Mouse (Mus musculus): ENCODE results near the gene Gm3336. TPM values are rescaled to one million over a fixed set of nuclear protein-coding genes. Genes with fewer than 3 reads are reported as not detected.
A peak's percentile ranks its signal among the peaks of the same experiment; 100 is the strongest.

Gm3336 gene
- polyA plus RNA-seq (2012; fragmentation: generic; extraction: Trizol), result 0.23 TPM

DNA sequence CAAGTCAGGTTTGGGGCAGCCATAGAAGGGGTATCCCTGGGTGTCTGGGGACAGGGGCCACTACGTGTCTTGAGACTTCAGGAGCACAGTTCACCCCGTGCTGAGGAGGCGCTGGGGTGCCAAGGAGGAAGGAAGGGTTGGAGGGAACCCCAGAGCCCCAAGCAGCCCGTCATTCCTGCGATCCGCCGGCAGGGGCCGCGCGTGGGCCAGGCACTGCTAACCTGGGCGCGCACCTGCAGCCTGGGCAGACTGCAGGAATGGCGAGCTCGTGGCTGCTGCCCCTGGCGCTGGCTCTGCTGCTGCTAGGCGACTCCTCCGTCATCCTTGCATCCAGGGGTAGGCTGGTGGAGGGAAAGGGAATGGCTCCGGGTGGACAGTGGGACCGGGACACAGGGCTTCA is at the start of gene Gm3336:
TSS of gene Gm3336 (plus strand) at position 247 of the 400 bp plus-strand sequence.
- TF ChIP-seq POLR2A (IDR thresholded peaks at IDR 0.05; ENCODE audit: insufficient read length, low read depth) (no peak), TCF12 (IDR thresholded peaks at IDR 0.05; ENCODE audit: insufficient read depth, poor library complexity, severe bottlenecking) (no peak), TCF3 (IDR thresholded peaks at IDR 0.05; ENCODE audit: insufficient read length, low read depth) (no peak), MYOD1 (IDR thresholded peaks at IDR 0.05; ENCODE audit: control insufficient read depth in 1 of 3, insufficient read length in 2 of 3, low read depth in 2 of 3) (no peak), REST (IDR thresholded peaks at IDR 0.05; ENCODE audit: insufficient read depth, insufficient read length) (no peak), CEBPB (IDR thresholded peaks at IDR 0.05; ENCODE audit: insufficient read depth, poor library complexity, severe bottlenecking) (no peak), POLR2AphosphoS2 (IDR thresholded peaks at IDR 0.05; ENCODE audit: insufficient read length, low read depth) (no peak), MYOG (IDR thresholded peaks at IDR 0.05; ENCODE audit: control insufficient read depth in 1 of 3, insufficient read depth in 1 of 3, insufficient read length in 2 of 3, low read depth in 2 of 3) (no peak), E2F4 (IDR thresholded peaks at IDR 0.05; ENCODE audit: insufficient read depth) (no peak), USF1 (IDR thresholded peaks at IDR 0.05; ENCODE audit: low read depth) (no peak), SRF (IDR thresholded peaks at IDR 0.05; ENCODE audit: control insufficient read depth, insufficient read length, low read depth) (no peak), MAX (IDR thresholded peaks at IDR 0.05; ENCODE audit: low read depth) (no peak)
- Histone ChIP-seq H3K79me2 (ENCODE audit: control insufficient read depth, insufficient read depth) (no peaks in the 10 kb centered on the region), H3K4me3 (no peak within 1 kb of the TSS), H3K36me3 (ENCODE audit: control insufficient read depth, insufficient read depth) (no peaks in the 10 kb centered on the region), H3K27me3 (ENCODE audit: control insufficient read depth, insufficient read depth, insufficient read length) (no peaks in the 10 kb centered on the region), H3K4me2 (ENCODE audit: low read depth) (no peak within 1 kb of the TSS), H3ac (ENCODE audit: control insufficient read depth, insufficient read length) (no peak within 1 kb of the TSS)

GRCm38 (mm10) chr8:70671615-70672324 is 46.6 kb upstream of the Gm3336 start:
- H3K36me3 ChIP-seq (ENCODE audit: control insufficient read depth, insufficient read depth), result no peaks in the 10 kb centered on the region
- H3ac ChIP-seq (ENCODE audit: control insufficient read depth, insufficient read length), result no peak overlapping the region
- H3K27me3 ChIP-seq (ENCODE audit: control insufficient read depth, insufficient read depth, insufficient read length), result no peaks in the 10 kb centered on the region
- peak overlapping the region; percentile 79 for H3K4me2 ChIP-seq (ENCODE audit: low read depth)
- no peak overlapping the region for H3K4me3 ChIP-seq
- TF ChIP-seq TCF3 (IDR thresholded peaks at IDR 0.05; ENCODE audit: insufficient read length, low read depth), result no peak
- TF ChIP-seq POLR2AphosphoS2 (IDR thresholded peaks at IDR 0.05; ENCODE audit: insufficient read length, low read depth), result no peak
- TF ChIP-seq REST (IDR thresholded peaks at IDR 0.05; ENCODE audit: insufficient read depth, insufficient read length), result no peak
- no peak for TF ChIP-seq POLR2A (IDR thresholded peaks at IDR 0.05; ENCODE audit: insufficient read length, low read depth)
- peak; percentile 55 for TF ChIP-seq TCF12 (IDR thresholded peaks at IDR 0.05; ENCODE audit: insufficient read depth, poor library complexity, severe bottlenecking)
- TF ChIP-seq MYOD1 (IDR thresholded peaks at IDR 0.05; ENCODE audit: control insufficient read depth in 1 of 3, insufficient read length in 2 of 3, low read depth in 2 of 3), result peak in 2 of 3 experiments; percentile 61 to 75
- no peak for TF ChIP-seq SRF (IDR thresholded peaks at IDR 0.05; ENCODE audit: control insufficient read depth, insufficient read length, low read depth)
- no peak for TF ChIP-seq CEBPB (IDR thresholded peaks at IDR 0.05; ENCODE audit: insufficient read depth, poor library complexity, severe bottlenecking)
- TF ChIP-seq USF1 (IDR thresholded peaks at IDR 0.05; ENCODE audit: low read depth), result no peak
- TF ChIP-seq MAX (IDR thresholded peaks at IDR 0.05; ENCODE audit: low read depth), result no peak
- peak in 2 of 3 experiments; percentile 73 to 92 for TF ChIP-seq MYOG (IDR thresholded peaks at IDR 0.05; ENCODE audit: control insufficient read depth in 1 of 3, insufficient read depth in 1 of 3, insufficient read length in 2 of 3, low read depth in 2 of 3)
- no peak for TF ChIP-seq E2F4 (IDR thresholded peaks at IDR 0.05; ENCODE audit: insufficient read depth)
- H3K79me2 ChIP-seq (ENCODE audit: control insufficient read depth, insufficient read depth), result peaks cover 29% of the 10 kb centered on the region

GRCm38 (mm10) chr8:70672325-70673078 is 45.8 kb upstream of the Gm3336 start:
- Histone ChIP-seq H3K27me3 (ENCODE audit: control insufficient read depth, insufficient read depth, insufficient read length) (no peaks in the 10 kb centered on the region), H3ac (ENCODE audit: control insufficient read depth, insufficient read length) (no peak overlapping the region), H3K36me3 (ENCODE audit: control insufficient read depth, insufficient read depth) (no peaks in the 10 kb centered on the region), H3K79me2 (ENCODE audit: control insufficient read depth, insufficient read depth) (peaks cover 29% of the 10 kb centered on the region), H3K4me3 (peak overlapping the region; percentile 23), H3K4me2 (ENCODE audit: low read depth) (peak overlapping the region; percentile 79)
- no peak for TF ChIP-seq E2F4 (IDR thresholded peaks at IDR 0.05; ENCODE audit: insufficient read depth)
- no peak for TF ChIP-seq REST (IDR thresholded peaks at IDR 0.05; ENCODE audit: insufficient read depth, insufficient read length)
- no peak for TF ChIP-seq MYOG (IDR thresholded peaks at IDR 0.05; ENCODE audit: control insufficient read depth in 1 of 3, insufficient read depth in 1 of 3, insufficient read length in 2 of 3, low read depth in 2 of 3)
- TF ChIP-seq MYOD1 (IDR thresholded peaks at IDR 0.05; ENCODE audit: control insufficient read depth in 1 of 3, insufficient read length in 2 of 3, low read depth in 2 of 3), result peak in 1 of 3 experiments; percentile 3
- no peak for TF ChIP-seq SRF (IDR thresholded peaks at IDR 0.05; ENCODE audit: control insufficient read depth, insufficient read length, low read depth)
- no peak for TF ChIP-seq USF1 (IDR thresholded peaks at IDR 0.05; ENCODE audit: low read depth)
- TF ChIP-seq CEBPB (IDR thresholded peaks at IDR 0.05; ENCODE audit: insufficient read depth, poor library complexity, severe bottlenecking), result no peak

GRCm38 (mm10) chr8:70673079-70673856 is 45.1 kb upstream of the Gm3336 start, which contains the start of gene Lsm4:
Gene Lsm4, plus strand, starts transcription at chr8:70673248.
- Histone ChIP-seq H3ac (ENCODE audit: control insufficient read depth, insufficient read length) (peak within 1 kb of the TSS; percentile 70), H3K36me3 (ENCODE audit: control insufficient read depth, insufficient read depth) (no peaks in the 10 kb centered on the region), H3K4me2 (ENCODE audit: low read depth) (peak within 1 kb of the TSS; percentile 90), H3K4me3 (peak within 1 kb of the TSS; percentile 23), H3K79me2 (ENCODE audit: control insufficient read depth, insufficient read depth) (peaks cover 29% of the 10 kb centered on the region), H3K27me3 (ENCODE audit: control insufficient read depth, insufficient read depth, insufficient read length) (no peaks in the 10 kb centered on the region)
- TF ChIP-seq USF1 (IDR thresholded peaks at IDR 0.05; ENCODE audit: low read depth) (peak; percentile 98), TCF12 (IDR thresholded peaks at IDR 0.05; ENCODE audit: insufficient read depth, poor library complexity, severe bottlenecking) (no peak), MYOD1 (IDR thresholded peaks at IDR 0.05; ENCODE audit: control insufficient read depth in 1 of 3, insufficient read length in 2 of 3, low read depth in 2 of 3) (peak in 1 of 3 experiments; percentile 6), POLR2A (IDR thresholded peaks at IDR 0.05; ENCODE audit: insufficient read length, low read depth) (peak; percentile 57), MYOG (IDR thresholded peaks at IDR 0.05; ENCODE audit: control insufficient read depth in 1 of 3, insufficient read depth in 1 of 3, insufficient read length in 2 of 3, low read depth in 2 of 3) (peak in 1 of 3 experiments; percentile 5), CEBPB (IDR thresholded peaks at IDR 0.05; ENCODE audit: insufficient read depth, poor library complexity, severe bottlenecking) (no peak), MAX (IDR thresholded peaks at IDR 0.05; ENCODE audit: low read depth) (no peak), TCF3 (IDR thresholded peaks at IDR 0.05; ENCODE audit: insufficient read length, low read depth) (no peak), REST (IDR thresholded peaks at IDR 0.05; ENCODE audit: insufficient read depth, insufficient read length) (no peak), SRF (IDR thresholded peaks at IDR 0.05; ENCODE audit: control insufficient read depth, insufficient read length, low read depth) (peak; percentile 66), E2F4 (IDR thresholded peaks at IDR 0.05; ENCODE audit: insufficient read depth) (peak; percentile 77), POLR2AphosphoS2 (IDR thresholded peaks at IDR 0.05; ENCODE audit: insufficient read length, low read depth) (no peak)
